Mouse (Mus musculus): Measurements from ENCODE around the gene Cux1.
"Not testable (repeated sequence)": the region's sequence is repeated elsewhere in the genome, so short reads cannot be mapped to it uniquely, and the experiment has no call there.

The Cux1 gene

DNA sequence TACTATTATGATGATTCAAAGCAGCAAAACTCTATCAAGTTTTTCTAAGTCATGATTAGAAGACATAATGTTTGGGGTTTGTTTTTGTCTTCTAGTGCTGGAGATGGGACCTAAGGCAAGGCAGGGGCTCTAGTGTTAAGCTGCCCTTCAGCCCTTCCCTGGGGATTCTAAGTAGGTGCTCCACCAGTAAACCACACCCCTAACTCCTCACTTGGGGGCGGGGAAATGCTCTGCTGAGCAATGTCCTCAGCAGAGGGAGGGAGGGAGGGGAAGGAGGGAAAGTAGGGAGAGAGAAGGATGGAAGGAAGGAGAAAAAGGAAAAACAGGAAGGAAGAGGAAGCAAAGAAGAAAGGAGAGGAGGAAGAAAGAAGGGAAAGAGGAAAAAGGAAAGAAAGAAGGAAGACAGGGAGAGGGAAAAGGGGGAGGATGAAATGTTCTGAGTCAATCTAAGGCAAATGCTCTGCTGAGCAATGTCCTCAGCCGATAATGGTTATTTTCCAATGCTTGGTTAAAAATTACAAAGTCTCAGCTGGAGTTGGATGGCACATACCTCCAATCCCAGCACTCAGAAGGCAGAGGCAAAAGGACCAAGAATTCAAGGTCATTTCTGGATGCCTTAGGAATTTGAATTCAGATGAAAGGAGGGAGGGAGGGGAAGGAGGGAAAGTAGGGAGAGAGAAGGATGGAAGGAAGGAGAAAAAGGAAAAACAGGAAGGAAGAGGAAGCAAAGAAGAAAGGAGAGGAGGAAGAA is 96.1 kb downstream of the Cux1 start:
- DNase-seq (ENCODE audit: low read depth): not testable (repeated sequence)

DNA sequence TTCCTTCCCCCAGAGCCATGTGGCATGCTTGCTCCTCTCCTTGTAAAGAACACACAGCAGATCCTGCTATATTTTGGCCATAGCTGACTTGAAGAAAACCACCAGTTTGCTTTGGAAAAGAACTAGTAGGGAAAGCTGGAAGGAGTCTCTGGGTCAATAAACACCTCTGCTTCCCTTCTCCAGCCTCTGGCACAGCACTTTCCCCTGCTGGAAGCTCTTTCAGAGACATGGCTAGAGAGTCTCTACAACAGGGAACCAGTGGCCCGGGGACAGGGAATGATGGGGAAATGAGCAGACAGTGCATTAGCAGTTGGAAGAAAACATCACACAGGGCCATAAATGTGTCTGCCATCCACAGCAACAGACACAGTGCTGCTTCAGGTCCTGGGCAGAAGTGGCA is 98.0 kb downstream of the Cux1 start:
- no peak for DNase-seq (ENCODE audit: low read depth)

DNA sequence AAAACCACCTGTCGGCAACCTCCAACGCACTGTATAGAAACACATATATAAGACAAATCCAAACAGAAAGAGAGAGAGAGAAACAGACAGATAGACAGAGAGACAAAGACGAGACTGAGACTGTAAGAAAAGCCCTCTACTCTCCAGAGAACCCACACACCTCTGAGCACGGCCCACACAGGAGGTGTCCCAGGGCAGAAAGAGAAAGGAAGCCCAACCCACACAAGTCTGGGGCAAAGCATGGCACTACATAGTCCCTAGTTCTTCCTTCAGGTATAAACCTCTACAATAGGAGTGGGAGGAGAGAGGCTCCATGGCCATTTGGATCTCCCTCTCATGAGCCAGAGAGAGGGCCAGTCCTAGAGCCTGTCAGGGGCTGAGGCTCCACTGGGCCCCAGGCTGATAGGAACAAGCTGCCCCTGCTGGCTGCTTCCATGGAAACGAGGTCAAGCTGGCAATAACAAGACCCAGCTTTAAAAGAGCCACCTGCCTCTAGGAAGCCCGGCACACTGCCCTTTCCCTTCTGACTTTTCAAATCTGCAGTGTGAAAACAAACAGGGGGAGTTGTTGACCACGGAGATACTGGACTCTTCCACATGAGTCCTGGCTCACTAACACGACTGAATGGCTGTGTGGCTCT is 99.8 kb downstream of the Cux1 start:
- no peak for DNase-seq (ENCODE audit: low read depth)

DNA sequence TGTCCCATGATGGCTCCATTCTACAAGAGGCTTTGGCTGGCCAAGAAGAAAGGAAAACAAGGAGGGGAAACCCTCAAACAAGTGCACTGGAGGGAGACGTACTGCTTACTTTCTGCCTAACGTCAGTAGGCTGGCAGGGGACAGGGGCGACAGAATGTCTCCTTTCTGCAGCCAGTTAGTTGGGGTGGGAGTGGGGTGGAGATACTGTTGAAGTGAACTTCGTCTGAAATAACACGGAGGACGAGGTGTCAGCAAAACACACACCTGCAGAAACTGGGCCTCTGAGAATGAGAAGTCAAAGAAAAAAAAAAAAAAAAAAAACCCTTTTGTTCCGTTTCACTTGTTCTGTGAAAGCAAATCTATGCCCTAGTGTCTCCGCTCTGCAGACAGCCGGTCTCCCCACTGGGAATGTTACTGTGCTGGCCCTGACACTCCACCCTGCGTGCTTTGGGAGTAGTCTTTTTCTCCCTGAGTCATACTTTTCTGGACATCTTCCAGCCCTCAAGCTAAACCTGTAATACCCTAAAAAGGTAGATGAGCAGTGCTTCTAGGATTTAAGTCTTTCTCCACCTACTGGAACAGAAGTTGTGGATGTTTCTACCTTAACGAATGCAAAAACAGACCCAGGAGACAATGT is 101.4 kb downstream of the Cux1 start:
- DNase-seq (ENCODE audit: low read depth): no peak

GRCm38 (mm10) chr5:136465366-136465765 is 101.9 kb downstream of the Cux1 start:
- DNase-seq (ENCODE audit: low read depth): no peak

- DNase-seq (ENCODE audit: low read depth): no peak
Observed at GRCm38 (mm10) chr5:136464849-136465248, 102.4 kb downstream of the Cux1 start.

GRCm38 (mm10) chr5:136464128-136464527 is 103.2 kb downstream of the Cux1 start:
- DNase-seq (ENCODE audit: low read depth): no peak

DNA sequence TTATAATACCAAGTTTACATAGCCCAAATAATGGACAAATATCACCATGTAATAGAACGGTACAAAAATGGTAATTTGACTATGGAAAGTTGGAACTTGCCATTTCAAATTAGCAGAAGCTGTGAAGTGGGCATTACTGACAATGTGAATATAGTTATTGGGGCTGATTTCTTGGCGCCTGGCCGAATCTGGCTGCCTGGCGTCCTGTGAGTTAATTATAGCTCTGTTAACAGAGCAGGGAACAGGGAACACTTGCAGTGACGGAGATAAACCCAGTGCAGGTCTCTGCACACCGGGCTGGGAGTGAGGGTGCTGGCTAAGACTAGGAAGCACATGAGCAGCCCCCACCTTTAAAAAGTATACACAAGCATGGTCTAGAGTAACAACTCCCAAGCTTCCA is 104.7 kb downstream of the Cux1 start:
- no peak for DNase-seq (ENCODE audit: low read depth)

DNA sequence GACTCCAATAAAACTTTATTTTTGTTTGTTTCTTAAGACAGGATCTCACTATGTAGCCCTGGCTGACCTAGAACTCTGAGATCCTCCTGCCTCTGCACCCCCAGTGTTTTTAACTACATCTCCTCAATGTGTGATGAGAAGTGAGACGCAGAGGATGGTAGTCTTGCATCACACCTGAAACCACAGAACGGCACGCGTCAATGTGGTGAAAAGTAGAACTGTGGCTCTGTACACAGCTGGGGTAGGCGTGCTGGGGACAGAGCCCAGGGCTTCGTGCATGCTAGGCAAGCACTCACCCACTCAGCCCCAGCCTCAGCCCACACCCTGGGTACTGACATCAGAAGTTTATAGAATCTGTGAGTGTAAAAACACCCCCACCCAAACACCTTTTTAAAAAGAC is 107.4 kb downstream of the Cux1 start:
- peak; percentile 54 for DNase-seq (ENCODE audit: low read depth)

DNA sequence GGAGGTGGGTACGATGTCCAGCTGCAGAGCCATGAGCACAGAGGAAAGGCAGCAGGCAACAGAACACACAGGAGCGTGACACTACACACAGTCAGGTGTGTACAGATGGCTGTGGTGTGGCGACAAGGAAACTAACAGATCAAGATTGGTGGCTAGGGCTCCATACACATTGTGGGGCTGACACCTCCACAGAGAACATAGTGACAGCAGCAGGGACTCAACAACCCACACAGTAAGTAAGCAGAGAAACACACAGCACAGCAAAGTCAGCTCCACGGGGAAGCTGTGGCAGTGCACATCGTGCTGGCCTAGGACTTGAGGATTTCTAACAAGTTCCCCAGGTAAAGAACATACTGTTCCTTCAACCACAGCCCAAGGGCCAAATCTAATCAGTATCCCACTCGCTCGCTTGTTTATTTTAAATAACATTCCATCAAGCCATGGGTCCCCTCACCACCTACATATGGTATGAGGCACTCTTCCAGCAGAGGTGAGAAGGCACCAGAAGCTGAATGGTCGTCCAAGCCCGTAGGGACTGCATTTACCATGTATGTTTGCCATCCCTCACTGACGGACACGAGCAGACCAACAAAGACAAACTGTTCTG is 108.3 kb downstream of the Cux1 start:
- DNase-seq (ENCODE audit: low read depth): no peak

- DNase-seq (ENCODE audit: low read depth): no peak
Observed at GRCm38 (mm10) chr5:136458102-136458863, 109.0 kb downstream of the Cux1 start.

DNA sequence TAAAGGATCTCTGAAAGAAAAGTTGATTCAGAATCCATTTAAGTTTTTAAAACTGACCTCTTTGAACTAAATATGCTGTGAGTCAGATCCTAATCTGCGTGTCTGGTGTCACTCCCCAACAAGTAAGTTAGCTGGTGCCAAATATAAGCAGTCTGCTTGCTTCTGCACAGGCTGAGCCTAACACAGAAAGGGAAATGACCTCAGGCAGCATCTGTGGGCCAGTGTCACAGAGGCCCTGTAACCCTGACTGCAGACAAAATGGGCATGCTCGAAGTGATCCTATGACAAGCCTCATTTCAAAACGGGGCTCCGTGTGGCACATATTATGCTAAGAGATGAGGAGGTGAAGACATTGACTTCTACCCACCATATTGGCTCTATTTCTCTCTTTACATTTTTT is 110.9 kb downstream of the Cux1 start:
- DNase-seq (ENCODE audit: low read depth): no peak

- DNase-seq (ENCODE audit: low read depth): no peak
Observed at GRCm38 (mm10) chr5:136452681-136453080, 114.6 kb downstream of the Cux1 start.

DNA sequence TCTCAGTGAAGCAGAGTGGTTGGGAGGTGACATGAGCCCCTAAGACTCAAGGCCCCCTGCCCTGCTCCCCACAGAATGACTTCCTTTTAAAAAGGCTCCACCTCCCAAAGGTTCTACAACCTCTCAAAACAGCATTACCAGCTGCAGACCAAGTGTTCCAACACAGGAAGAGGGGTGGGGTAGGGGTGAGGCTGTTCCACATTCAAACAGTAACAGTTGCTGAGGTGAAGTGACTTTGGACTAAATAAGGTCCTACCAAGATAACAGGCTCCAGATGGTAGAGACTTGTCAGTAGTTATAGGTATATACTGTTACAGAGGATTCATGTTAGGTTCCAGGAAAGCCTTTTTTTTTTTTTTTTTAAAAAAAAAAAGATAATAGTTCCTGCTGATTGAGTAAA is 117.5 kb downstream of the Cux1 start:
- peak; percentile 55 for DNase-seq (ENCODE audit: low read depth)

DNA sequence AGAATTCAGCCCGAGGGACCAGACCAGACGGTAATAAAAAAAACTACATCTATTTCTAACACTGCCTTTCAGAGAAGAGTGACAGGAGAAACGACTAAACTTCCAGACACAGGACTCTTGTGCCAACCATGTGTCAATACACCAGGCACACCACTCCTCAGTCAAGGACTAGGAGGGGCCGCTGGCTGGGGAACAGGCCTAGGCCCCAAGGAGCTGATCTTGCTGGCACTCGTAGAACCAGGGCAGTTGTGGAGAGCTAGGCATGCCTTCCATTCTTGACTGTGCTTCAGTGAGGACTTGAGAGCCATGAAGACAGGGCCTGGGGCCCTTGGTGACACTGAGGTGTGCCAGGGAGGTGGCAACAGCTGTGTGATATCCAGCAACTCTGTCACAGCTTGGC is 121.3 kb downstream of the Cux1 start:
- no peak for DNase-seq (ENCODE audit: low read depth)

- DNase-seq (ENCODE audit: low read depth): no peak
Observed at GRCm38 (mm10) chr5:136442238-136443187, 124.8 kb downstream of the Cux1 start.

DNA sequence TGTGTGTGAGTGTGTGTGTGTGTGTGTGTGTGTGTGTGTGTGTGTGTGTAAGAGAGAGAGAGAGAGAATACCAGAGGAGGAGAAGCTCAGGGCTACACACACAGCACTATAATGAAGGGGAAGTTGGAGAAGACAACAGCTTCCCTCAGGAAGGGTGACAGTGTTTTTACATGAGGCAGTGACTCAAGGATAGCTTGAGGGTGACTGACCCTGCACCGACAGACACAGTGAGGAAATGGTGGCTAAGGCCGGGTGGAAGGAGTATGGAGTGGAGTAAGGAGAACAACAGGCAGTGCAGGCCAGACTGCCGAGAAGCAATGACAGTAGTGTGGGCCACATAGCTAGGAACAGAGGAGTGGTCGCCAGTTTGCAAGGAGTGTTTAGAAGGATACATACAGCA is 137.6 kb downstream of the Cux1 start:
- no peak for DNase-seq (ENCODE audit: low read depth)

DNA sequence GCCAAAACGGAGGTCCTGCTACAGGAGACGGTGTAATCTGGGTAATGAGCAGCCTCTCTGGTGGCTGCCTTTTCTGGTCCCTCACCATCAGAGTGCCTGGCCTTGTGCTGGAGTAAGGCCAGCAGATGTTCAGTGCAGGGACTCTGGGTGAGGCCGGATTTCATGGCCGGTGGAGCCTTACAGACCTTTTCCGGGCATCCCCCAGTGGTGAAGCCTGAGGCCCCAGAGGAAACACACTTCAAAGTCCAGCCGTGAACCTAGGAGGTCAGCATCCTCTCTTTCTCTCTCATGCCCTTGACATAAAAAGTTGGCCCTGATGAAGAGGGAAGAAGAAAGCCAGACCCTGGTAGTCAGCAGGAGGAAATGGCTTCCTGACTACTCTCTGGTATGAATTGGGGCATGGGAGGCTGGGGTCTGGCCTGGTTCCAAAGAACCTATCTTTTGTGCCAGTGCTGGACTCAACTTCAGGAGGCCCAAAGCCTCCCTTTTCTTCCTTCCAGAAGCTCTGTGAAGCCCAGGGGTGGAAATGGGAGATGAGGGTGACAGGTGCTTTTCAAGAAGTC is 138.7 kb downstream of the Cux1 start:
- DNase-seq (ENCODE audit: low read depth): no peak

- no peak for DNase-seq (ENCODE audit: low read depth)
Observed at GRCm38 (mm10) chr5:136427772-136428497, 139.4 kb downstream of the Cux1 start.

Measured in naive thymus-derived CD4-positive, alpha-beta T cell, adult 2 months (primary cell).